Mouse (Mus musculus): ENCODE data around the gene Elmo1.

Gene Elmo1

GRCm38 (mm10) chr13:20094916-20095700, 4.7 kb downstream of the Elmo1 start:
- no peak for DNase-seq (ENCODE audit: low spot score)

GRCm38 (mm10) chr13:20097006-20097617, 6.7 kb downstream of the Elmo1 start:
- no peak for DNase-seq (ENCODE audit: low spot score)

- DNase-seq (ENCODE audit: low spot score) = no peak
Measured at GRCm38 (mm10) chr13:20097934-20098593, 7.7 kb downstream of the Elmo1 start.

GRCm38 (mm10) chr13:20098594-20098965, 8.2 kb downstream of the Elmo1 start:
- DNase-seq (ENCODE audit: low spot score) = no peak

- peak; percentile 27 for DNase-seq (ENCODE audit: low spot score)
Measured at GRCm38 (mm10) chr13:20099546-20099945, 9.2 kb downstream of the Elmo1 start.

- no peak for DNase-seq (ENCODE audit: low spot score)
Measured at GRCm38 (mm10) chr13:20100357-20100756, 10.0 kb downstream of the Elmo1 start.

- no peak for DNase-seq (ENCODE audit: low spot score)
Measured at GRCm38 (mm10) chr13:20101691-20102090, 11.3 kb downstream of the Elmo1 start.

GRCm38 (mm10) chr13:20104791-20105190, 14.4 kb downstream of the Elmo1 start:
- no peak for DNase-seq (ENCODE audit: low spot score)

- no peak for DNase-seq (ENCODE audit: low spot score)
Measured at GRCm38 (mm10) chr13:20105996-20106395, 15.6 kb downstream of the Elmo1 start.

- no peak for DNase-seq (ENCODE audit: low spot score)
Measured at GRCm38 (mm10) chr13:20107953-20108498, 17.6 kb downstream of the Elmo1 start.

GRCm38 (mm10) chr13:20108956-20109355, 18.6 kb downstream of the Elmo1 start:
- DNase-seq (ENCODE audit: low spot score) = no peak

GRCm38 (mm10) chr13:20109446-20109845, 19.1 kb downstream of the Elmo1 start:
- DNase-seq (ENCODE audit: low spot score) = no peak

GRCm38 (mm10) chr13:20109987-20110680, 19.7 kb downstream of the Elmo1 start:
- no peak for DNase-seq (ENCODE audit: low spot score)

- DNase-seq (ENCODE audit: low spot score) = no peak
Measured at GRCm38 (mm10) chr13:20111256-20111800, 20.9 kb downstream of the Elmo1 start.

GRCm38 (mm10) chr13:20115131-20115907, 24.9 kb downstream of the Elmo1 start:
- no peak for DNase-seq (ENCODE audit: low spot score)

GRCm38 (mm10) chr13:20116019-20116418, 25.6 kb downstream of the Elmo1 start:
- no peak for DNase-seq (ENCODE audit: low spot score)

GRCm38 (mm10) chr13:20116868-20117510, 26.6 kb downstream of the Elmo1 start:
- DNase-seq (ENCODE audit: low spot score) = no peak

GRCm38 (mm10) chr13:20117691-20118090, 27.3 kb downstream of the Elmo1 start:
- no peak for DNase-seq (ENCODE audit: low spot score)

GRCm38 (mm10) chr13:20118909-20119308, 28.5 kb downstream of the Elmo1 start:
- DNase-seq (ENCODE audit: low spot score) = no peak

GRCm38 (mm10) chr13:20120723-20121122, 30.3 kb downstream of the Elmo1 start:
- DNase-seq (ENCODE audit: low spot score) = no peak
